Mouse (Mus musculus): ENCODE data around the gene Atg4d.

GRCm38 (mm10) chr9:21235341-21235740 is 29.8 kb upstream of the Atg4d start:
- TF ChIP-seq GATA1 (IDR thresholded peaks at IDR 0.05; ENCODE audit: borderline replicate concordance, low read length) = no peak
- TF ChIP-seq FLI1 (IDR thresholded peaks at IDR 0.05; ENCODE audit: low read length) = no peak
